ENCODE assay signal across 18 mouse cellular contexts in genomic region chr12:59068791-59069190, GRCm38 (mm10). TPM values are rescaled to one million over a fixed set of nuclear protein-coding genes. Genes with fewer than 3 reads are reported as not detected.
DNase-seq lines count a peak whose midpoint lies in the region; ATAC-seq and TF ChIP-seq lines count a peak whose summit lies in the region.
"Had no signal": no experiment of that assay in that cellular context is flagged by ENCODE, and none has a peak within 500 bp of the region (broad histone marks: within the 10 kb centered on the region; RNA-seq: fewer than 3 reads in every experiment).

No protein-coding gene starts in this region.

- 0 out of 2 replicates have a peak, but pooled peaks cover 2% of the 10 kb centered on the region for H3K27me3 ChIP-seq in heart, embryonic 10.5 days (ENCODE audit: insufficient read depth, poor library complexity, severe bottlenecking)
- H3K27me3 ChIP-seq in liver, embryonic 13.5 days: no peaks in the 10 kb centered on the region
- H3K27me3 ChIP-seq in liver, embryonic 11.5 days (replicated peaks; ENCODE audit: control insufficient read depth, insufficient read depth, low read length): no peaks in the 10 kb centered on the region
- no peaks in the 10 kb centered on the region for H3K27me3 ChIP-seq in G1E (ENCODE audit: insufficient read depth, low read length)
- H3K27me3 ChIP-seq: CH12.LX; forebrain, embryonic 15.5 days had no signal

- no peaks in the 10 kb centered on the region for H3K9me3 ChIP-seq in heart, embryonic 10.5 days
- H3K9me3 ChIP-seq in liver, embryonic 13.5 days (replicated peaks): no peaks in the 10 kb centered on the region
- H3K9me3 ChIP-seq in liver, embryonic 11.5 days (ENCODE audit: control insufficient read depth, low read length): no peaks in the 10 kb centered on the region
- H3K9me3 ChIP-seq in G1E (replicated peaks): no peaks in the 10 kb centered on the region
- H3K9me3 ChIP-seq: embryonic facial prominence, embryonic 10.5 days; forebrain, embryonic 15.5 days; heart, embryonic 13.5 days; hindbrain, embryonic 13.5 days had no signal

- 0 out of 2 replicates have a peak overlapping the region, but pooled peaks have one; percentile 79 for H3K4me2 ChIP-seq in liver, embryonic 13.5 days
- no peak overlapping the region for H3K4me2 ChIP-seq in liver, embryonic 11.5 days

- no peak overlapping the region for H3K27ac ChIP-seq in heart, embryonic 10.5 days
- H3K27ac ChIP-seq in liver, embryonic 13.5 days: no peak overlapping the region
- H3K27ac ChIP-seq in liver, embryonic 11.5 days (ENCODE audit: low read depth, low read length): no peak overlapping the region
- H3K27ac ChIP-seq: embryonic facial prominence, embryonic 10.5 days; forebrain, embryonic 15.5 days; heart, adult 2 months; heart, embryonic 13.5 days; hindbrain, embryonic 13.5 days had no signal

- no peak overlapping the region for H3K4me3 ChIP-seq in heart, embryonic 10.5 days
- peak overlapping the region; percentile 100; the same call in 1 of the 2 replicates for H3K4me3 ChIP-seq in liver, embryonic 13.5 days (replicated peaks)
- no peak overlapping the region for H3K4me3 ChIP-seq in liver, embryonic 11.5 days (ENCODE audit: low read depth, low read length)
- H3K4me3 ChIP-seq in G1E (ENCODE audit: low read depth, low read length): peak overlapping the region; percentile 28; the same call in 1 of the 2 replicates
- H3K4me3 ChIP-seq: heart, adult 2 months had no signal

- no peak for TF ChIP-seq CTCF in G1E (IDR thresholded peaks at IDR 0.05; ENCODE audit: low read depth, low read length)

- peak overlapping the region; percentile 99; the same call in 1 of the 2 replicates for H3K9ac ChIP-seq in liver, embryonic 13.5 days
- H3K9ac ChIP-seq in liver, embryonic 11.5 days (ENCODE audit: low read depth, low read length): no peak overlapping the region
- H3K9ac ChIP-seq: forebrain, embryonic 15.5 days had no signal

- DNase-seq in heart, embryonic 10.5 days (ENCODE audit: low spot score): peak; percentile 5
- no peak for DNase-seq in heart, postnatal 4 days
- DNase-seq in liver, embryonic 13.5 days: no peak
- DNase-seq in liver, embryonic 11.5 days (ENCODE audit: low spot score): no peak
- DNase-seq in G1E (ENCODE audit: low spot score): no peak
- no peak for DNase-seq in adrenal gland, adult 8-10 months
- DNase-seq: adrenal gland, adult 2 months; adrenal gland, postnatal 36 days; cerebellum, adult 2 months; cerebellum, postnatal 10 days; heart, adult 2 months; heart, postnatal 36 days had no signal

- no peak for ATAC-seq in liver, embryonic 13.5 days (ENCODE audit: low read depth)
- no peak for ATAC-seq in liver, embryonic 11.5 days (replicated peaks; ENCODE audit: low FRiP score)
- no peak for ATAC-seq in G1E (ENCODE audit: extremely low read depth, insufficient number of reproducible peaks, low FRiP score, poor library complexity, severe bottlenecking)
- ATAC-seq: forebrain, embryonic 15.5 days; intestine, postnatal 0 days had no signal

- H3K4me1 ChIP-seq in heart, embryonic 10.5 days: peaks cover 10% of the 10 kb centered on the region; the same call in 1 of the 2 replicates
- peaks cover 25% of the 10 kb centered on the region for H3K4me1 ChIP-seq in liver, embryonic 13.5 days (replicated peaks)
- peaks cover 3% of the 10 kb centered on the region; the same call in 1 of the 2 replicates for H3K4me1 ChIP-seq in liver, embryonic 11.5 days (replicated peaks; ENCODE audit: control insufficient read depth, insufficient read depth, low read length)
- H3K4me1 ChIP-seq in G1E (ENCODE audit: insufficient read depth, low read depth, low read length): peaks cover 54% of the 10 kb centered on the region

- peaks cover 55% of the 10 kb centered on the region for H3K36me3 ChIP-seq in heart, embryonic 10.5 days
- peaks cover 50% of the 10 kb centered on the region for H3K36me3 ChIP-seq in liver, embryonic 13.5 days
- peaks cover 37% of the 10 kb centered on the region for H3K36me3 ChIP-seq in liver, embryonic 11.5 days (ENCODE audit: control insufficient read depth, insufficient read depth, low read length)
- H3K36me3 ChIP-seq in G1E (replicated peaks): peaks cover 51% of the 10 kb centered on the region

- WGBS in heart, embryonic 10.5 days: 93% methylated on average over 13 of the region's 13 CpGs
- 92% methylated on average over 13 of the region's 13 CpGs for WGBS in liver, embryonic 13.5 days (ENCODE audit: insufficient replicate concordance)
- WGBS in liver, embryonic 11.5 days: 94% methylated on average over 13 of the region's 13 CpGs

RNA-seq across cellular contexts. Expression of gene Pnn, which starts 2.1 kb away (rescaled TPM):
- 76.5 and 89.5 TPM in 2 replicates for polyA plus RNA-seq in heart, embryonic 10.5 days (2016; fragmentation: Nextera tagmentation; extraction: Ambion mirVana)
- total RNA-seq in heart, postnatal 4 days (2021): 10 to 100 TPM; 38.5 to 40.4 TPM
- polyA plus RNA-seq in liver, embryonic 13.5 days (2015; fragmentation: Nextera tagmentation; extraction: Ambion mirVana): 43.9 and 53.3 TPM in 2 replicates
- polyA plus RNA-seq in liver, embryonic 11.5 days (2014; fragmentation: Nextera tagmentation; extraction: Ambion mirVana): 90.7 and 92.2 TPM in 2 replicates
- total RNA-seq in G1E (2014; fragmentation: Nextera tagmentation): 165 and 172 TPM in 2 replicates
- total RNA-seq in G1E (2017): 99.4 and 128 TPM in 2 replicates
- 79.8 and 99.9 TPM in 2 replicates for polyA plus RNA-seq in G1E (2012)
- 10 to 100 TPM; 25.6 to 55.4 (median 43.2) TPM for total RNA-seq in adrenal gland, adult 8-10 months (2022)

RNA-seq across cellular contexts. Expression of gene Trappc6b, which starts 7.5 kb away (rescaled TPM):
- 75.5 and 82.4 TPM in 2 replicates for polyA plus RNA-seq in heart, embryonic 10.5 days (2016; fragmentation: Nextera tagmentation; extraction: Ambion mirVana)
- 10 to 100 TPM; 56.6 to 63.5 TPM for total RNA-seq in heart, postnatal 4 days (2021)
- 52.2 and 58.7 TPM in 2 replicates for polyA plus RNA-seq in liver, embryonic 13.5 days (2015; fragmentation: Nextera tagmentation; extraction: Ambion mirVana)
- polyA plus RNA-seq in liver, embryonic 11.5 days (2014; fragmentation: Nextera tagmentation; extraction: Ambion mirVana): 58.9 and 60.8 TPM in 2 replicates
- total RNA-seq in G1E (2014; fragmentation: Nextera tagmentation): 73.2 and 79.4 TPM in 2 replicates
- total RNA-seq in G1E (2017): 83.6 and 101 TPM in 2 replicates
- 108 and 114 TPM in 2 replicates for polyA plus RNA-seq in G1E (2012)
- total RNA-seq in adrenal gland, adult 8-10 months (2022): 10 to 100 TPM; 82.3 to 99.7 (median 89.9) TPM

RNA-seq across cellular contexts. Expression of gene Mia2, which starts 26.8 kb away (rescaled TPM):
- polyA plus RNA-seq in heart, embryonic 10.5 days (2016; fragmentation: Nextera tagmentation; extraction: Ambion mirVana): 38.0 and 50.8 TPM in 2 replicates
- total RNA-seq in heart, postnatal 4 days (2021): 10 to 100 TPM; 40.6 to 46.0 TPM
- 47.8 and 63.2 TPM in 2 replicates for polyA plus RNA-seq in liver, embryonic 13.5 days (2015; fragmentation: Nextera tagmentation; extraction: Ambion mirVana)
- polyA plus RNA-seq in liver, embryonic 11.5 days (2014; fragmentation: Nextera tagmentation; extraction: Ambion mirVana): 79.7 and 85.8 TPM in 2 replicates
- total RNA-seq in G1E (2014; fragmentation: Nextera tagmentation): 147 and 162 TPM in 2 replicates
- total RNA-seq in G1E (2017): 135 and 151 TPM in 2 replicates
- 47.7 and 50.5 TPM in 2 replicates for polyA plus RNA-seq in G1E (2012)
- total RNA-seq in adrenal gland, adult 8-10 months (2022): 100 to 1,000 TPM; 105 to 141 (median 129) TPM

RNA-seq across cellular contexts. Expression of gene Gemin2, which starts 55.6 kb away (rescaled TPM):
- 30.1 and 35.6 TPM in 2 replicates for polyA plus RNA-seq in heart, embryonic 10.5 days (2016; fragmentation: Nextera tagmentation; extraction: Ambion mirVana)
- total RNA-seq in heart, postnatal 4 days (2021): 1 to 10 TPM; 8.8 to 9.8 TPM
- 25.5 and 26.0 TPM in 2 replicates for polyA plus RNA-seq in liver, embryonic 13.5 days (2015; fragmentation: Nextera tagmentation; extraction: Ambion mirVana)
- 33.9 and 36.5 TPM in 2 replicates for polyA plus RNA-seq in liver, embryonic 11.5 days (2014; fragmentation: Nextera tagmentation; extraction: Ambion mirVana)
- 30.4 and 34.8 TPM in 2 replicates for total RNA-seq in G1E (2014; fragmentation: Nextera tagmentation)
- total RNA-seq in G1E (2017): 31.2 and 33.2 TPM in 2 replicates
- polyA plus RNA-seq in G1E (2012): 4.6 and 8.0 TPM in 2 replicates
- total RNA-seq in adrenal gland, adult 8-10 months (2022): 10 to 100 TPM in 2 of 4 experiments, 1 to 10 TPM in 2; 7.3 to 11.2 (median 9.3) TPM

RNA-seq across cellular contexts. Expression of gene Sec23a, which starts 57.0 kb away (rescaled TPM):
- polyA plus RNA-seq in heart, embryonic 10.5 days (2016; fragmentation: Nextera tagmentation; extraction: Ambion mirVana): 77.3 and 84.6 TPM in 2 replicates
- 10 to 100 TPM; 51.0 to 53.8 TPM for total RNA-seq in heart, postnatal 4 days (2021)
- 22.6 and 29.5 TPM in 2 replicates for polyA plus RNA-seq in liver, embryonic 13.5 days (2015; fragmentation: Nextera tagmentation; extraction: Ambion mirVana)
- polyA plus RNA-seq in liver, embryonic 11.5 days (2014; fragmentation: Nextera tagmentation; extraction: Ambion mirVana): 42.5 and 51.6 TPM in 2 replicates
- total RNA-seq in G1E (2014; fragmentation: Nextera tagmentation) (32.7 and 33.7 TPM in 2 replicates), G1E (2017) (28.2 and 28.3 TPM in 2 replicates)
- 6.0 and 8.4 TPM in 2 replicates for polyA plus RNA-seq in G1E (2012)
- total RNA-seq in adrenal gland, adult 8-10 months (2022): 10 to 100 TPM; 43.3 to 52.8 (median 44.8) TPM

Comparison
In these comparisons a context has a peak if more than half of its experiments do, and no peak if none do; other contexts are left out.
1. H3K4me3 ChIP-seq: peak in liver, embryonic 13.5 days (single experiment) and G1E (single experiment); none in heart, embryonic 10.5 days (single experiment) and liver, embryonic 11.5 days (single experiment).